Mouse (Mus musculus) testis, adult 2 months (tissue): ENCODE measurements around the gene Nhs.

ENCODE experiments used
- CTCF ChIP-seq: fragments of 200-500 bp; IDR thresholded peaks from 2 replicates; pipeline ENCODE4 v1.5.1; 2012; ENCODE audit warnings: low read depth, mild to moderate bottlenecking, inconsistent platforms, low read length, moderate library complexity; ENCODE audit not compliant: control insufficient read depth, insufficient read depth, insufficient replicate concordance
- POLR2A ChIP-seq: fragments of 200-500 bp; IDR thresholded peaks from 2 replicates; pipeline ENCODE4 v1.6.1; 2012; ENCODE audit warnings: low read depth, mild to moderate bottlenecking, inconsistent platforms, low read length, moderate library complexity; ENCODE audit not compliant: control insufficient read depth

- no peak for TF ChIP-seq CTCF
- TF ChIP-seq POLR2A, result no peak
These were observed 198.4 kb downstream of the Nhs start for GRCm38 (mm10) chrX:161961176-161961575.
